Mouse (Mus musculus): ENCODE data around the gene Gm20604. TPM values are rescaled to one million over a fixed set of nuclear protein-coding genes. Genes with fewer than 3 reads are reported as not detected.
A peak's percentile ranks its signal among the peaks of the same experiment; 100 is the strongest.

Gm20604 gene
- polyA plus RNA-seq, 1 experiment from 2014 or later = 23.6 TPM

GRCm38 (mm10) chr12:102703921-102704408 is 54.5 kb downstream of the Gm20604 start:
- H3K4me3 ChIP-seq = peak overlapping the region; percentile 71
- H3K36me3 ChIP-seq = no peaks in the 10 kb centered on the region
- H3K27ac ChIP-seq = no peak overlapping the region
- H3K9me3 ChIP-seq = no peaks in the 10 kb centered on the region
- WGBS = 6% methylated on average over 17 of the region's 17 CpGs
- peak overlapping the region; percentile 51 for H3K9ac ChIP-seq
- peaks cover 50% of the 10 kb centered on the region for H3K4me1 ChIP-seq
- H3K4me2 ChIP-seq = peak overlapping the region; percentile 94
- no peak for ATAC-seq (ENCODE audit: insufficient number of reproducible peaks, low FRiP score, low TSS enrichment, low read depth)
- peaks cover 7% of the 10 kb centered on the region; the same call in 1 of the 2 replicates for H3K27me3 ChIP-seq

GRCm38 (mm10) chr12:102703441-102703840 is 55.0 kb downstream of the Gm20604 start:
- no peak overlapping the region for H3K9ac ChIP-seq

GRCm38 (mm10) chr12:102703111-102703412 is 55.4 kb downstream of the Gm20604 start:
- WGBS = 6% methylated on average over 4 of the region's 4 CpGs
- no peak for ATAC-seq (ENCODE audit: insufficient number of reproducible peaks, low FRiP score, low TSS enrichment, low read depth)
- Histone ChIP-seq H3K4me2 (peak overlapping the region; percentile 94), H3K4me1 (peaks cover 59% of the 10 kb centered on the region), H3K36me3 (no peaks in the 10 kb centered on the region), H3K9me3 (no peaks in the 10 kb centered on the region), H3K4me3 (peak overlapping the region; percentile 71), H3K27me3 (peaks cover 7% of the 10 kb centered on the region; the same call in 1 of the 2 replicates), H3K27ac (peak overlapping the region; percentile 73), H3K9ac (no peak overlapping the region)

More at GRCm38 (mm10) chr12:102703441-102703840, 55.0 kb downstream of the Gm20604 start:
- Histone ChIP-seq H3K9me3 (no peaks in the 10 kb centered on the region), H3K27ac (no peak overlapping the region), H3K4me1 (peaks cover 56% of the 10 kb centered on the region), H3K27me3 (peaks cover 7% of the 10 kb centered on the region; the same call in 1 of the 2 replicates), H3K4me3 (peak overlapping the region; percentile 71), H3K4me2 (peak overlapping the region; percentile 94), H3K36me3 (no peaks in the 10 kb centered on the region)
- no peak for ATAC-seq (ENCODE audit: insufficient number of reproducible peaks, low FRiP score, low TSS enrichment, low read depth)
- 40% methylated on average over 6 of the region's 6 CpGs for WGBS

- no peak for ATAC-seq (ENCODE audit: insufficient number of reproducible peaks, low FRiP score, low TSS enrichment, low read depth)
- Histone ChIP-seq H3K27ac (peak overlapping the region; percentile 73), H3K36me3 (no peaks in the 10 kb centered on the region), H3K4me3 (peak overlapping the region; percentile 71), H3K9ac (0 out of 2 replicates have a peak overlapping the region, but pooled peaks have one; percentile 14), H3K4me1 (peaks cover 65% of the 10 kb centered on the region), H3K4me2 (peak overlapping the region; percentile 94), H3K9me3 (no peaks in the 10 kb centered on the region), H3K27me3 (peaks cover 7% of the 10 kb centered on the region; the same call in 1 of the 2 replicates)
- WGBS = 8% methylated on average over 15 of the region's 15 CpGs
Observed at GRCm38 (mm10) chr12:102702356-102703110, 55.9 kb downstream of the Gm20604 start.

GRCm38 (mm10) chr12:102701691-102702207 is 56.7 kb downstream of the Gm20604 start:
- no peak for ATAC-seq (ENCODE audit: insufficient number of reproducible peaks, low FRiP score, low TSS enrichment, low read depth)
- H3K27ac ChIP-seq = no peak overlapping the region

GRCm38 (mm10) chr12:102700453-102700852 is 58.0 kb downstream of the Gm20604 start:
- no peaks in the 10 kb centered on the region for H3K36me3 ChIP-seq
- no peaks in the 10 kb centered on the region for H3K27me3 ChIP-seq
- H3K4me3 ChIP-seq = no peak overlapping the region
- WGBS = 42% methylated on average over 12 of the region's 12 CpGs
- H3K4me2 ChIP-seq = no peak overlapping the region
- no peak overlapping the region for H3K9ac ChIP-seq
- peaks cover 81% of the 10 kb centered on the region for H3K4me1 ChIP-seq
- no peaks in the 10 kb centered on the region for H3K9me3 ChIP-seq
- ATAC-seq (ENCODE audit: insufficient number of reproducible peaks, low FRiP score, low TSS enrichment, low read depth) = no peak
- no peak overlapping the region for H3K27ac ChIP-seq

More at GRCm38 (mm10) chr12:102701691-102702207, 56.7 kb downstream of the Gm20604 start:
- no peak overlapping the region for H3K4me2 ChIP-seq
- no peak overlapping the region for H3K9ac ChIP-seq
- peaks cover 4% of the 10 kb centered on the region; the same call in 1 of the 2 replicates for H3K27me3 ChIP-seq
- WGBS = 84% methylated on average over 5 of the region's 5 CpGs
- H3K36me3 ChIP-seq = no peaks in the 10 kb centered on the region
- H3K4me1 ChIP-seq = peaks cover 71% of the 10 kb centered on the region
- H3K9me3 ChIP-seq = no peaks in the 10 kb centered on the region
- no peak overlapping the region for H3K4me3 ChIP-seq

- H3K4me3 ChIP-seq = no peak overlapping the region
- no peaks in the 10 kb centered on the region for H3K27me3 ChIP-seq
- H3K4me2 ChIP-seq = no peak overlapping the region
- H3K9me3 ChIP-seq = no peaks in the 10 kb centered on the region
- 43% methylated on average over 1 of the region's 1 CpGs for WGBS
- peaks cover 75% of the 10 kb centered on the region for H3K4me1 ChIP-seq
- no peak for ATAC-seq (ENCODE audit: insufficient number of reproducible peaks, low FRiP score, low TSS enrichment, low read depth)
- H3K27ac ChIP-seq = no peak overlapping the region
- H3K36me3 ChIP-seq = no peaks in the 10 kb centered on the region
- no peak overlapping the region for H3K9ac ChIP-seq
Observed at GRCm38 (mm10) chr12:102699156-102699555, 59.3 kb downstream of the Gm20604 start.

GRCm38 (mm10) chr12:102698089-102698684 is 60.3 kb downstream of the Gm20604 start:
- Histone ChIP-seq H3K4me1 (peaks cover 66% of the 10 kb centered on the region), H3K9me3 (no peaks in the 10 kb centered on the region), H3K36me3 (no peaks in the 10 kb centered on the region), H3K27ac (no peak overlapping the region), H3K4me2 (no peak overlapping the region), H3K9ac (no peak overlapping the region), H3K27me3 (no peaks in the 10 kb centered on the region), H3K4me3 (no peak overlapping the region)
- ATAC-seq (ENCODE audit: insufficient number of reproducible peaks, low FRiP score, low TSS enrichment, low read depth) = no peak
- 16% methylated on average over 1 of the region's 1 CpGs for WGBS

- WGBS = 79% methylated on average over 7 of the region's 7 CpGs
- Histone ChIP-seq H3K9ac (no peak overlapping the region), H3K27me3 (no peaks in the 10 kb centered on the region), H3K36me3 (no peaks in the 10 kb centered on the region), H3K4me3 (no peak overlapping the region), H3K27ac (no peak overlapping the region), H3K4me2 (no peak overlapping the region), H3K9me3 (no peaks in the 10 kb centered on the region), H3K4me1 (peaks cover 58% of the 10 kb centered on the region)
- no peak for ATAC-seq (ENCODE audit: insufficient number of reproducible peaks, low FRiP score, low TSS enrichment, low read depth)
Observed at GRCm38 (mm10) chr12:102697381-102697780, 61.1 kb downstream of the Gm20604 start.

- 80% methylated on average over 14 of the region's 14 CpGs for WGBS
- H3K36me3 ChIP-seq = no peaks in the 10 kb centered on the region
- H3K27me3 ChIP-seq = no peaks in the 10 kb centered on the region
- H3K4me3 ChIP-seq = no peak overlapping the region
- H3K4me2 ChIP-seq = no peak overlapping the region
- ATAC-seq (ENCODE audit: insufficient number of reproducible peaks, low FRiP score, low TSS enrichment, low read depth) = no peak
- H3K9ac ChIP-seq = no peak overlapping the region
- no peaks in the 10 kb centered on the region for H3K9me3 ChIP-seq
- H3K4me1 ChIP-seq = peaks cover 54% of the 10 kb centered on the region
- no peak overlapping the region for H3K27ac ChIP-seq
Observed at GRCm38 (mm10) chr12:102696635-102697354, 61.7 kb downstream of the Gm20604 start.

GRCm38 (mm10) chr12:102695369-102696239 is 62.9 kb downstream of the Gm20604 start:
- H3K27me3 ChIP-seq = no peaks in the 10 kb centered on the region
- no peak overlapping the region for H3K9ac ChIP-seq
- H3K4me1 ChIP-seq = peaks cover 54% of the 10 kb centered on the region
- 71% methylated on average over 18 of the region's 18 CpGs for WGBS
- no peaks in the 10 kb centered on the region for H3K36me3 ChIP-seq
- H3K4me3 ChIP-seq = no peak overlapping the region
- no peak for ATAC-seq (ENCODE audit: insufficient number of reproducible peaks, low FRiP score, low TSS enrichment, low read depth)
- no peak overlapping the region for H3K27ac ChIP-seq
- no peak overlapping the region for H3K4me2 ChIP-seq
- no peaks in the 10 kb centered on the region for H3K9me3 ChIP-seq

All from limb, embryonic 15.5 days (tissue).